In the genomic region with DNA sequence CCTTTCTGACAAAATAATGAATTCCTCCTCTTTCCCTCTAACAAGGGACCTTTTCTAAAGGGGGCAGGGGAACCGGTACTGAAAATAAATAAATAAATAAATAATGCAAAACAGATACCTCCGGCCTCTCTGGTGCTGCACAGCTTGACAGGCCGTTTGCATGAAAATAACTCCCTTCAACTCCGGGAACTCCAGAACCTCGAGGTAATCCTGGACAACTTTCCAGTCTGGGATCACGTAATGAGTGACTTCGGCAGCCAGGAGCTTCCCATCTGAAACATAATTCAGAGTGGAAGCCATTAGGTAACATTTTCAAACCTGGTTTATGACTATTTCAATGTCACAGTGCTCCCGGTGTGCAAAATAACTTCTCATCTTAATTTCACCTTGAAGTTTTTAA, we compare ENCODE assay signal across 10 mouse cellular contexts. TPM values are rescaled to one million over a fixed set of nuclear protein-coding genes. Genes with fewer than 3 reads are reported as not detected.
DNase-seq lines count a peak whose midpoint lies in the region; ATAC-seq lines count a peak whose summit lies in the region.
"Had no signal": no experiment of that assay in that cellular context is flagged by ENCODE, and none has a peak within 500 bp of the region (broad histone marks: within the 10 kb centered on the region; RNA-seq: fewer than 3 reads in every experiment).

No protein-coding gene starts in this region.

- peak overlapping the region; percentile 100; the same call in 1 of the 2 replicates for H3K27ac ChIP-seq in heart, embryonic 13.5 days (replicated peaks)
- no peak overlapping the region for H3K27ac ChIP-seq in hindbrain, embryonic 14.5 days
- no peak overlapping the region for H3K27ac ChIP-seq in midbrain, embryonic 14.5 days (replicated peaks; ENCODE audit: low read depth, low read length)

- no peak for DNase-seq in heart, adult 11 months
- peak; percentile 60 for DNase-seq in ZHBTc4 (ENCODE audit: low read depth, low spot score)
- DNase-seq in hindbrain, embryonic 14.5 days (ENCODE audit: low spot score): no peak
- DNase-seq in midbrain, embryonic 14.5 days: no peak
- DNase-seq in yolk sac, embryonic 10.5 days (ENCODE audit: low spot score): no peak
- DNase-seq in left cerebral cortex, adult 18-20 months (ENCODE audit: low spot score in 2 of 2): no peak
- no peak for DNase-seq in adrenal gland, postnatal 10 days
- DNase-seq: thymus, adult 2 months had no signal

- H3K9ac ChIP-seq in heart, embryonic 13.5 days: peak overlapping the region; percentile 99
- no peak overlapping the region for H3K9ac ChIP-seq in hindbrain, embryonic 14.5 days
- no peak overlapping the region for H3K9ac ChIP-seq in midbrain, embryonic 14.5 days (replicated peaks; ENCODE audit: low read length)

- H3K4me1 ChIP-seq in heart, embryonic 13.5 days: peaks cover 19% of the 10 kb centered on the region
- H3K4me1 ChIP-seq in hindbrain, embryonic 14.5 days (replicated peaks; ENCODE audit: control insufficient read depth, insufficient read depth, low read length): peaks cover 10% of the 10 kb centered on the region; the same call in 1 of the 2 replicates
- H3K4me1 ChIP-seq in midbrain, embryonic 14.5 days (ENCODE audit: control insufficient read depth, insufficient read depth, low read length): 0 out of 2 replicates have a peak, but pooled peaks cover 9% of the 10 kb centered on the region

- WGBS in heart, embryonic 13.5 days: 42% methylated on average over 8 of the region's 8 CpGs
- 24% methylated on average over 8 of the region's 8 CpGs for WGBS in hindbrain, embryonic 14.5 days
- 13% methylated on average over 8 of the region's 8 CpGs for WGBS in midbrain, embryonic 14.5 days

- no peaks in the 10 kb centered on the region for H3K9me3 ChIP-seq in heart, embryonic 13.5 days
- H3K9me3 ChIP-seq in hindbrain, embryonic 14.5 days (ENCODE audit: control insufficient read depth, low read length): no peaks in the 10 kb centered on the region
- H3K9me3 ChIP-seq in midbrain, embryonic 14.5 days (ENCODE audit: control insufficient read depth, low read length): no peaks in the 10 kb centered on the region

- H3K36me3 ChIP-seq in heart, embryonic 13.5 days: peaks cover 28% of the 10 kb centered on the region
- H3K36me3 ChIP-seq in hindbrain, embryonic 14.5 days (replicated peaks; ENCODE audit: control insufficient read depth, insufficient read depth): peaks cover 8% of the 10 kb centered on the region
- peaks cover 9% of the 10 kb centered on the region for H3K36me3 ChIP-seq in midbrain, embryonic 14.5 days (ENCODE audit: control insufficient read depth, insufficient read depth, low read length)

- H3K4me2 ChIP-seq in heart, embryonic 13.5 days: peak overlapping the region; percentile 73
- peak overlapping the region; percentile 77 for H3K4me2 ChIP-seq in hindbrain, embryonic 14.5 days (replicated peaks)
- peak overlapping the region; percentile 63 for H3K4me2 ChIP-seq in midbrain, embryonic 14.5 days (ENCODE audit: low read length)

- no peak for ATAC-seq in heart, embryonic 13.5 days (ENCODE audit: extremely low read depth, insufficient number of reproducible peaks, low FRiP score, low TSS enrichment)
- ATAC-seq in hindbrain, embryonic 14.5 days (ENCODE audit: low FRiP score): no peak
- ATAC-seq in midbrain, embryonic 14.5 days (ENCODE audit: low FRiP score, low TSS enrichment): no peak

- no peaks in the 10 kb centered on the region for H3K27me3 ChIP-seq in heart, embryonic 13.5 days (replicated peaks)
- H3K27me3 ChIP-seq in hindbrain, embryonic 14.5 days (ENCODE audit: control insufficient read depth, insufficient read depth, low read length): no peaks in the 10 kb centered on the region
- H3K27me3 ChIP-seq in midbrain, embryonic 14.5 days (ENCODE audit: control insufficient read depth, insufficient read depth, low read length): no peaks in the 10 kb centered on the region

- H3K4me3 ChIP-seq in heart, embryonic 13.5 days: peak overlapping the region; percentile 80
- H3K4me3 ChIP-seq in hindbrain, embryonic 14.5 days (replicated peaks; ENCODE audit: low read length): no peak overlapping the region
- H3K4me3 ChIP-seq in midbrain, embryonic 14.5 days (replicated peaks; ENCODE audit: low read depth, low read length): no peak overlapping the region

RNA-seq across cellular contexts. Expression of gene Dis3l, which starts 1.7 kb away (rescaled TPM):
- polyA plus RNA-seq in heart, embryonic 13.5 days (2015; fragmentation: Nextera tagmentation; extraction: Ambion mirVana): 16.2 and 18.1 TPM in 2 replicates
- polyA plus RNA-seq in hindbrain, embryonic 14.5 days (2014; fragmentation: Nextera tagmentation; extraction: Ambion mirVana): 21.1 and 23.2 TPM in 2 replicates
- polyA plus RNA-seq in midbrain, embryonic 14.5 days (2014; fragmentation: Nextera tagmentation; extraction: Ambion mirVana): 17.1 and 23.9 TPM in 2 replicates
- total RNA-seq in left cerebral cortex, adult 18-20 months (2021): 10 to 100 TPM; 27.5 to 28.2 TPM
- total RNA-seq in adrenal gland, postnatal 10 days (2021): 10 to 100 TPM; 17.3 to 17.4 TPM

RNA-seq across cellular contexts. Expression of gene Megf11, which starts 46.1 kb away (rescaled TPM):
- 0.38 and 1.1 TPM in 2 replicates for polyA plus RNA-seq in heart, embryonic 13.5 days (2015; fragmentation: Nextera tagmentation; extraction: Ambion mirVana)
- 15.6 and 17.4 TPM in 2 replicates for polyA plus RNA-seq in hindbrain, embryonic 14.5 days (2014; fragmentation: Nextera tagmentation; extraction: Ambion mirVana)
- polyA plus RNA-seq in midbrain, embryonic 14.5 days (2014; fragmentation: Nextera tagmentation; extraction: Ambion mirVana): 17.1 and 18.6 TPM in 2 replicates
- total RNA-seq in left cerebral cortex, adult 18-20 months (2021): 10 to 100 TPM; 10.2 to 11.3 TPM
- 1 to 10 TPM; 2.0 to 3.0 TPM for total RNA-seq in adrenal gland, postnatal 10 days (2021)
- polyA plus RNA-seq: macrophage had no signal

RNA-seq across cellular contexts. Expression of gene Tipin, which starts 58.0 kb away (rescaled TPM):
- polyA plus RNA-seq in heart, embryonic 13.5 days (2015; fragmentation: Nextera tagmentation; extraction: Ambion mirVana): 129 and 133 TPM in 2 replicates
- polyA plus RNA-seq in hindbrain, embryonic 14.5 days (2014; fragmentation: Nextera tagmentation; extraction: Ambion mirVana): 71.8 and 73.3 TPM in 2 replicates
- 79.8 and 103 TPM in 2 replicates for polyA plus RNA-seq in midbrain, embryonic 14.5 days (2014; fragmentation: Nextera tagmentation; extraction: Ambion mirVana)
- total RNA-seq in left cerebral cortex, adult 18-20 months (2021): 10 to 100 TPM; 12.9 to 13.8 TPM
- total RNA-seq in adrenal gland, postnatal 10 days (2021): 10 to 100 TPM; 34.1 to 50.3 TPM
